Mouse (Mus musculus) left cerebral cortex, adult 18-20 months (tissue): Measurements from ENCODE around the gene Cep131. TPM values are rescaled to one million over a fixed set of nuclear protein-coding genes. Genes with fewer than 3 reads are reported as not detected.

Experiments used
- DNase-seq, 2 experiments: peaks; one replicate each; pipeline ENCODE4 v3.0.0; 2021 to 2022; ENCODE audit warnings: low spot score in 2 of 2, mixed read lengths in 1 of 2
- total RNA-seq, 2 experiments: library from RNA; stranded (reverse); gene quantifications; 2 replicates each; pipeline ENCODE4 v1.2.3; 2021

Gene Cep131
- total RNA-seq, 2 experiments from 2014 or later, result 20.6 to 31.9 TPM

DNA sequence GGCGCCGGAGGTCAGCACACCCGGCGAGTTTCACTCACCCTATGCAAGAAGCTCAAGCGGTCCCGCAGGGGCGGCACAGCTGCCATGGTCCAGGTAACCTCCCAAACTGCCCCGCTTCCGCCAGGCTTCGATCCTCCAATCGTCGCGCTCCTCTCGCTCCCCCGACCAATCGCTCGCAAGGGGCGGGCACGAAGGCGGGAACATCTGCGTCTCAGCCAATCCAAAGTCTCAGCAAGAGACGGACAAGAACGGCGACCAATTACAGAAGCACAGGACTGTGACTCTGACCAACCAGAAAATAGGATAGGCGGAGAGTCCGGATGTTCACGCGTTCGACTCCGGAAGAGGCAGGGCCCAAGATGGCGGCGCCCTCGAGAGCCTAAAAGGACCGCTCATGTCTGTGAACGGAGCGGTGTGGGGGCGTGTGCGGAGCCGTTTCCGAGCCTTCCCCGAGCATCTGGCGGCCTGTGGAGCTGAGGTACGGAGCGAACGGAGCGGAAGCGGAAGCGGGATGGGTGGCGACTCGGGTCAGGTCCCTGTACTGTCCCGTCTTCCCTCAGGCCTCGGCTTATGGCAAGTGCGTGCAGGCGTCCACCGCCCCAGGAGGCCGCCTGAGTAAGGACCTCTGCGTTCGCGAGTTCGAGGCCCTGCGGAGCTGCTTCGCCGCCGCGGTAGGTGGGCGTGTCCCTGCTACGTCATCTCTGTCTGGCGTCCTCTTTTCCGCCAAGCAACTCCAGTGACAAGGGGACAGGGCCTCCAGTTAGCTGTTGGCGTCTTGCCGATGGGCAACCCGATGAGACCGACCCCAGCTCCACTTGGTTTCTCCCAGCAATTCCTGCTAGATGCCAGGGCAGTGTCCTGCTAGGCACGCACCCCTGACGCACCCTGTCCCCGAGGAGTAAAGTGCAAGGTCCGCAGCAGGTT, 12.2 kb upstream of the Cep131 start, which contains the start of the genes Tepsin and Ndufaf8:
TSS of gene Tepsin (minus strand) at position 144 of the 924 bp plus-strand sequence.
TSS of gene Ndufaf8 (plus strand) at position 341 of the 924 bp plus-strand sequence.
- peak; percentile 97 to 99 for DNase-seq

- no peak for DNase-seq
These were observed 6.4 kb upstream of the Cep131 start for GRCm38 (mm10) chr11:120092817-120093591.

GRCm38 (mm10) chr11:120090661-120091060, 4.0 kb upstream of the Cep131 start:
- DNase-seq, result no peak

DNA sequence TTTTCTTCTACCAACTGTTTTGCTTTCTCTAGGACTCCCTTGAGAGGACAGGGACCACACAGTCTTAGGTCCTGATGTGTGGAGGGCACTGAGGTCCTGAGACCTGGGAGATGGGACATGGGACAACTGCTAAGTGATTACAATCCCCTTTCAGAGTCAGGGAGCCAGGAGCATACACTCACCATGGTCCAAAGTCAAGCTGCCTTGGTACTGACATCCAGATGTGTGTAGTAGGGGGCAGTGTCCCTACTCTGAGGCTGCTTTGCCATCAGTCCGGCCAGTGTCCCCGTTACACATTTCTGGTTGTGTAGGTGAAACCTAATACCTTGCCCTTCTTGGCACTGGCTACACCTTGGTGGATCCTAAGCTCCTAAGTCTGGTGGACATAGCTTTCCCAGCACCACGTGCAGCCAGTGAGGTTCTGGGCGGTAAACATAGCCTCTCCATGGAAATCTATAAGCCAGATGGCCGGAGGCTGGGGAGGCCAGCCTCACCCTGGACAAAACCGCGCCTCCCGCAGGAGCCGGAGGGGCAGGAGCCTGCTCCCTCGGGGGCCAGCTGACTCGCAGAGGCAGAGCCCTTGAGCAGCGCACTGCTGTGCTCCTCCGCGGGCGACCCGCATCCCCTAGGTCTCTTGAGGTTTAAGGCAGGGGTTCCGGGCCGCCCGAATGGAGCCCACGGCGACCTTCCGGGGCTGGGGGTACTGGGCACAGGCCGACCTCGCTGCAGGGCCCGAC, 568 bp downstream of the Cep131 start:
- DNase-seq, result no peak

DNA sequence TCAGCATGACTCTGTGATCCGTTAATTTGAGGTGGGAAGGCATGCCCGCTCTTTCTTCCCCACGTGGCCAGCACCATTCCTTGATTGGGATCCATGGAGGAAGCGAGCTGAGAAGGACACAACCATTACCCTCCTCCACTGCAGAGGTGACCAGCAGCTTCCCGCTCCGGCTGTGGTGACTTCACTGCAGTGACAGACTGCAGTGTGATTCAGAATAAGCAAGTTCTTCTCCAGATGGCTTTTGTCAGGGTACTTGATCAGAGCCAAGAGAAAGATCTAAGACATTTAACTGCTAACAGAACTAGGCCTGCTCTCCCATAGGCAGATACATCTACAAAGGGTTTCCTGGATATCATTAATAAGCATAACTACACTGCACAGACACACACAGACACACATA, 6.3 kb downstream of the Cep131 start:
- DNase-seq, result no peak

DNA sequence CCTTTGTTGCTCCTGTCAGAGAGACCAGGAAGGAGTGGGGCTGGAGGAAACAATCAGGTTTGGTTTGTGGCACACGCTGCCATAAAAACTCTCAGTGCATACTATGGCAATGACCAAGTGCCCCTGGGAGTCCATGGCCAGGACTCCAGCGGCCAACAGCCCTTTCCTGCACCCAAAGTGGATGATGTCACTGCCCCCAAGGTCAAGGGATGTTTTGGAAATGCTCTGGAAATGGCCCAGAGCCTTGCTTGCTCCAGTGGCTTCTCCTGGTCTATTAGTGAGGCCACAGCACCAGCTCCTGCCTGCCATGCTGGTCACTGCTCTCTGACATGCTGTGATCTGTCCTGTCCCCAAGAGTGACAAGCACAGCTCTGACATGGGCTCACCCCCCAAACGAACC, 10.4 kb downstream of the Cep131 start:
- DNase-seq, result no peak

DNA sequence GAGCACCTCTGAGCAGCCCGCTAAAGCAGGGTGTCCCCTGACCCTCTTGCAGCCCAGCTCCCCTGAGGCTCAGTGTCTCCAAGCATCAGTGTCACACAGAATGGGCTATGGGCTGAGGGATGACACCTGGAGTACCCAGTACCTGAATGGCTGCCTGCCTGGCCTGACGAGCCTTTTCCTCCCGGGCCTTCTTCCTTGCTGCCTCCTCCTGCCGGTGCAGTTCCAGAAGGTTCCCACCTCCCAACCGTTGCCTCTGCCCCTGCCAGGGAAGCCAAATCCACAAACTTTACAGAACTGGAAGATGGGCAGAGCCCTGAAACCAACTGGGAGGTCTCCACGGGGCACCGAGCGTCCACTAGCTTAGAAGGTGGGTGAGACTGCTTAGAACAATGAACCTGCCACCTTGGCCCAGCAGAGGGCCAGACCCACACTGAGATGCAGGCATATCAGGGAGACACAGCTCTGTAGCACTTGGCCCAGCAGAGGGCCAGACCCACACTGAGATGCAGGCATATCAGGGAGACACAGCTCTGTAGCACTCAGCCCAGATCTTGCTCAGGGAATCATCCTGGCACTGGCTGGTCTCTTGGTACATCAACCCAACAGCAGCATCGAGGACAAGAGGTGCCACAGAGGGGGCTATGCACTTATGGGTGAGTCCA, 13.5 kb downstream of the Cep131 start:
- no peak for DNase-seq

DNA sequence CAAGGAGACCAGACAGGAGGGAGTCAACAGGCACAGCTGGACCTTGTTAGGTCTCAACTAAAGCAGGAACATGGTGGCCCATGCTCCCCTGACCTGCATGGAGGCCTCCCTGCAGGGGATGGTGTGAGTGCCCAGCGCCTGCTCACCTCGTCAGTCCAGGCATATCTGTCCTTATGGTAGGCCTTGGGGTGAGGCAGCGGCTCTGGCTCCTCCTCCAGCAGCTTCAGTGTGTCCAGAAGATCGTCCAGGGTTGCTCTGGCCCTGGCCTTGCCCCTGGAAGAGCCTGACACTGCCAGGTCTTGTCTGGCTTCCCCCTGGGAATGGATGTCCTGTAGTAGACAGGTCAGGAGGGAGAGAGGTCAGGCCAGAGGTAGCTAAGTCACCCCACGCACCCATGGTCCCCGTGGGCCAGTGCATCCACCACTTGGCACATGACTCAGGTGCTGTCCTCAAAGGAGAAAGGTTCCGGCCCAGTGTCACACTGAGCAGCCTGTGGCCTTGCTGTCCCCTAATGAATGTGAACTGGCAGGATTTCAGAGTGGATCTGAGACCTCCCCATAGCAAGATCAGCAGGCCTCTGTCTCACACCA, 14.8 kb downstream of the Cep131 start:
- DNase-seq, result no peak

GRCm38 (mm10) chr11:120071065-120071464, 15.6 kb downstream of the Cep131 start:
- DNase-seq, result no peak

DNA sequence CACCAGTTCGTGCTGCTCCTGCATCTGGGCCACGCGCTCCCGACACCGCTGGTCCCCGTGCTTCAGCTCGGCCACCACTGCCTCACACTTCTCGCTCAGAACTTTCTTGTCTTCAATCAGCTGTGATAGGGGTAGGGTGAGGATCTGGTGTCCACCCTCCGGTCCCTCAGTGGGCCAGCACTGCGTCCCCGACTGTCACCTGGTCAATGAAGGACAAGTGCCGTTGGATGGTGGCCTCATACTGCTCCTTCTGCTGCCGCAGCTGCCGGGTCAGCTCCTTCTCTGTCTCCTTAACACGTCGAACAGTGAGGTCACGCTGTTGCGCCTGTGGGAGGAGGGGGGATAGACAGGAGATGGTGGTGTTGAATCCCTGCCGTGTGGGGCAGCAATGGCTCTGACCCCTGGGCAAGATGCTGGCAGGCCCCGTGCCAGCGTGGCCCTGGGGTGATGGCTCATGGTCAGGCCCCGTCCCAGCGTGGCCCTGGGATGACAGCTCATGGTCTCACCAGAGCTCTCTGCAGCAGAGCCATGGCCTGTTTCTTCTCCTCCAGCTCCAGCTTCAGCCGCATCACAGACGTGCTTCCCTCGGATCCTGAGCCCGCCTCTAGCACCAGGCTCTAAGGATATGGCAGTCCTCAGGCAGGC, 16.2 kb downstream of the Cep131 start:
- DNase-seq, result no peak

DNA sequence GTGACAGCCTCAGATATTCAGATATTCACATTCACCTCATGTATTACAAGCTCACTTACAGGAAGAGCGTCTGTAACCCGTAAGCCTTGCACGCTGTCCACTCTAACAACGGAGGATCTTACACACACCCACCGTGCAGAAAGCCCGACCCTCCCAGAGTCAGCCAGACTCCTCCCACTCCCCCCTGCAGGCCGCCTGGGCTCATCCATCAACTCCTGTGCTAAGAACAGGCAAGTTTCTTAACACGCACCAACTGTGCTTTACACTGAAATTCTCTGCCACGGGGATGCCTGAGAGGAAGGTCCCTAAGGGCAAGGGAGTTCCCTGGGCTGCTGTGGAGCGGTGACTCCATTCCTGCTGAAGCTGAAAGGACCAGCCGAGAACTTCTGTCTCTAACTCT, 17.4 kb downstream of the Cep131 start:
- no peak for DNase-seq

DNA sequence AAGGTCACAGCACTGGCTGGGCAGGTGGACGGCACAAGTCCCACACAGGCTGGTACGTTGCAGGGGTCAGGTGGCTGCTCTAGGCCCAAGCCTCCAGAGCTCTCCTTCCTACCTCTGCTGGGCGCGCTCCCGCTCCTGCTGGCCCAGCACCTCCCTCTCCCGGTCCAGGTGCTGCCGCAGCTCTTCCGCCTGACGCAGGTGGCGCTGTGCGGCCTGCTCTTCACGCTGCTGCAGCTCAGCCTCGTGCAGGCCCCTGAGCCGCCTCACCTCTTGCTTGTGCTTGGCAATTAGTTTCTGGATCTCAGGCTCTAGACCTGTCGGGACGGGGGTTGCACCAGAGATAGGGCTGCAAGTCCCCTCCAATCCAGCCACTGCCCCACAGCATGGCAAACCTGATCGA, 18.8 kb downstream of the Cep131 start:
- DNase-seq, result no peak

DNA sequence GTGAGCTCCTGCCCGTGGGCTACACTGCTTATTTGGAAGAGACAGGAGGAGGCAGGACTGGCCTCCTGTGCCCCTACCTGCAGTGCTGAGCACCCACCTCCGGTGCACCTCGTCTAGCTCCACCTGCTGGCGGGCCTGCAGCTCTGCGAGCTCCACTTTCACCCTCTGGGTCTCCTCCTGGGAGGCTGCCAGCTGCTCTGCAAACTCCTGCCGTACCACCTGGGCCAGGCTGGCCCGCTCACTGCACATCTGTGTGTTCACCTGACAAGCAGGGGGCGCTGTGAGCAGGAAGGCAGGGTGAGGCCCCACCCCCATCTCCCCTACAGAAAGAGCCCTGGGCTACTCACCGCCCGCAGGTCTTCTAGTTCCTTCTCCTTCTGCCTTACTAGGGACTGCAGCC, 21.3 kb downstream of the Cep131 start:
- DNase-seq, result peak in 1 of 2 experiments; percentile 54

DNA sequence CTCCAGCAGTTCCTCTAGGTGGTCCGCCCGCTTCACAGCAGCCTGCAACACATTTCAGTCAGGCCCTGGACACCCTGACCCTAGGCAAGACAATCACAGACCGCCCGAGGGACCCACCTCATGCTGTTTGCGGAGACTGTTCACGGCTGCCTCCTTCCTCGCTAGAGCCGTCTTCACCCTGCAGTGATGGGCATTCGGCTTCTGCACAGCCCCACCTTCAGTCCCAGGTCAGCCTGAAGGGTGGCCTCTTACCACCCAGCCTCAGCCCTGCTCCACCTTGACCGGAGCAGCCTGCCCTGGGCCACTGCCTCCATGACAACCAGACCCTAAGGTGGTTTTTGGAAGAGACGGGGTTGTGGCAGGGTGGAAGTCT, 22.0 kb downstream of the Cep131 start:
- DNase-seq, result no peak

- DNase-seq, result no peak
These were observed 22.5 kb downstream of the Cep131 start for GRCm38 (mm10) chr11:120064006-120064667.

DNA sequence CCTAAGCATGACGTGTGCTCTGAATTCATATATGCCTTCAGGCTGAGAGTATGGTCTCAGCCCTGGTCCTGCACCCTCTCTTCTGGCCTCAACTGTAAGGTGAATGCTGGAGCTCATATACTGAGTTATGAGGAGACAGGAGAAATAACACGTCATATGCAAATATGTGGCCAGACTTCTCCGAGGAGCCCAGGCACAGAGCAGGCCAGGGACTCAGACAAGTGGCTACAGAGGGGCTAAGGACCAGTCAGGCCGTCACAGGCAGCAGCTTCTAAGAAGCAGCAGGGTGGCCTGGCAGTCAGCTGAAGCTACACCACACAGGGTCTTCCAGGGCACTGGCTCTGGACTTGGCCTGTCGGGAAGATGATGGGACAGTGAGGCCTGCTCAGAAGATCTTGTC, 23.3 kb downstream of the Cep131 start:
- no peak for DNase-seq

GRCm38 (mm10) chr11:120060634-120061033, 26.0 kb downstream of the Cep131 start:
- DNase-seq, result no peak

DNA sequence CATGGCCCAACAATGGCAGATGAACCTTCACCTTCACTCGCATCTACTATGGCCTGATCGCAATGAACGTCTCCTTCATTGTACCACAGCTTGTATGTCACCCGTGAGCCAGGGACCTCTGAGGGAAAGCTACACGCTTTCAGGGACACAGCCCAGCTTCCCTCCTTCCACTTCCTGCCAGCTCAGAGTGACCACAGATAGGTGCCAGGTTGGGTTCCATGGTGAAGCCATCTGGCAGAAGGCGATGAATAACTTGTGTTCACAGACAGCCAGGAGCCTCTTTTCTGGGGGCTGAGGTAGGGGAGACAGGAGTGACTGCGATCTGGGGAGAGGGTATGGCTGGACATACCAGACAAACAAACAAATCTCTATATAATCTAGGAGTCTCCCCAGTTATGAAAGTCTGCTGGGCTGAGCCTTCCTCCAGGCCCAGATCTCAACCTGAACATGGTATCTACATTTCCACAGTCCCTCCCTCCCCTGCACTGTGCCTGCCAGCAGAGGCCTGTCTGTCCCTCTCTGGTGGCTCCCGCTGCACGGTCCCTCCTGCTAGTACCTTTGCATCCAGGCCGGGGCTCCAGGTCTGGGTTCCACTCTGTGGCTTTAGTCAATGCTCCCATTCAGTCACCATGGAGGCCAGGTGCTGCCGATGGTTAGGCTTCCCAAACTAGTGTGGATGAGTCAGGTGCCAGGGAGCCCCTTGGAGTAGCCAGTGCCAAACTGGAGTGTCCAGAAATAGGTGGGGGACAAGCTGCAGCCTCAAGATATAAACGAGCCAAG, 30.5 kb downstream of the Cep131 start:
- DNase-seq, result no peak

GRCm38 (mm10) chr11:120053846-120054245, 32.8 kb downstream of the Cep131 start:
- DNase-seq, result no peak
